Mouse (Mus musculus): Measurements from ENCODE around the gene Id3. TPM values are rescaled to one million over a fixed set of nuclear protein-coding genes. Genes with fewer than 3 reads are reported as not detected.
A peak's percentile ranks its signal among the peaks of the same experiment; 100 is the strongest.

Gene Id3
- polyA plus RNA-seq, 1 experiment from 2014 or later = 404 TPM

GRCm38 (mm10) chr4:136144126-136144926, 1.0 kb downstream of the Id3 start:
- H3K27ac ChIP-seq (replicated peaks; ENCODE audit: low read depth, low read length) = peak overlapping the region; percentile 97
- peaks cover 50% of the 10 kb centered on the region for H3K4me1 ChIP-seq (ENCODE audit: control insufficient read depth, insufficient read depth, low read length)
- H3K9me3 ChIP-seq (ENCODE audit: control insufficient read depth, low read length) = no peaks in the 10 kb centered on the region
- peak overlapping the region; percentile 90 for H3K4me3 ChIP-seq (ENCODE audit: low read depth, low read length)
- DNase-seq (ENCODE audit: low spot score) = peak; percentile 91
- no peaks in the 10 kb centered on the region for H3K27me3 ChIP-seq (replicated peaks; ENCODE audit: control insufficient read depth, insufficient read depth, low read length)
- WGBS = 0% methylated on average over 37 of the region's 50 CpGs
- H3K4me2 ChIP-seq (ENCODE audit: low read depth, low read length) = peak overlapping the region; percentile 63
- no peak; the same call in 1 of the 2 replicates for ATAC-seq (ENCODE audit: low read depth)
- H3K36me3 ChIP-seq (ENCODE audit: control insufficient read depth, insufficient read depth, low read length) = peaks cover 13% of the 10 kb centered on the region; the same call in 1 of the 2 replicates
- H3K9ac ChIP-seq (ENCODE audit: low read depth, low read length) = peak overlapping the region; percentile 94

GRCm38 (mm10) chr4:136144927-136145292, 1.6 kb downstream of the Id3 start:
- Histone ChIP-seq H3K27ac (replicated peaks; ENCODE audit: low read depth, low read length) (peak overlapping the region; percentile 97), H3K9me3 (ENCODE audit: control insufficient read depth, low read length) (no peaks in the 10 kb centered on the region), H3K4me1 (ENCODE audit: control insufficient read depth, insufficient read depth, low read length) (peaks cover 45% of the 10 kb centered on the region), H3K4me2 (ENCODE audit: low read depth, low read length) (peak overlapping the region; percentile 63), H3K9ac (ENCODE audit: low read depth, low read length) (peak overlapping the region; percentile 94), H3K4me3 (ENCODE audit: low read depth, low read length) (peak overlapping the region; percentile 90), H3K36me3 (ENCODE audit: control insufficient read depth, insufficient read depth, low read length) (peaks cover 13% of the 10 kb centered on the region; the same call in 1 of the 2 replicates), H3K27me3 (replicated peaks; ENCODE audit: control insufficient read depth, insufficient read depth, low read length) (no peaks in the 10 kb centered on the region)
- no peak for DNase-seq (ENCODE audit: low spot score)
- under 1% methylated on average over 11 of the region's 11 CpGs for WGBS
- no peak for ATAC-seq (ENCODE audit: low read depth)

DNA sequence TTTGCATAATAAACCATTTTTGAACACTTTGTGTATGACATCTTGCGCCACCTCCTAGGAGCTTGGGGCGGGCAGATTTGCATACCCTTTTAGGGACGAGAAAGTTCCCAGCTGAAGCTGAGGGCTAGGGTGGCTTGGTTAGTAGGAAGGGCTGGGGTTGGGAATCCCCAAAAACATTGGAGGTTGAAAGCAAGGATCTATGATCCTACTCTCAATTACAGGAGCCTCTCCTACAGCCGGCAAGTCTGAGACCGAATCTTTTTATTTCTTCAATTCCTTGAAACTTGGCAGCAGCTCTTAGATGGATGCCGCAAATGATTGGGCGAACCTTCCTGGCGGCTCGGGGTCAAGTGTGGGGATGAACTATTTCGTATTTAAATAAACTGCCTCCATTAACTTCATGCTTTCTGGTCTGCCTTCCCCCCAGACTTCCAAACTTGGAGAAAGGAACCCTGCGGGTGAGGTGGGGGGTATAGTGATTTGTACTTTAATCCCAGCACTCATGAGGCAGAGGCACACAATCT, 2.1 kb downstream of the Id3 start:
- WGBS = 5% methylated on average over 11 of the region's 11 CpGs
- Histone ChIP-seq H3K9ac (ENCODE audit: low read depth, low read length) (peak overlapping the region; percentile 94), H3K36me3 (ENCODE audit: control insufficient read depth, insufficient read depth, low read length) (peaks cover 13% of the 10 kb centered on the region; the same call in 1 of the 2 replicates), H3K4me2 (ENCODE audit: low read depth, low read length) (peak overlapping the region; percentile 63), H3K27me3 (replicated peaks; ENCODE audit: control insufficient read depth, insufficient read depth, low read length) (no peaks in the 10 kb centered on the region), H3K9me3 (ENCODE audit: control insufficient read depth, low read length) (no peaks in the 10 kb centered on the region), H3K27ac (replicated peaks; ENCODE audit: low read depth, low read length) (peak overlapping the region; percentile 97), H3K4me3 (ENCODE audit: low read depth, low read length) (peak overlapping the region; percentile 90), H3K4me1 (ENCODE audit: control insufficient read depth, insufficient read depth, low read length) (peaks cover 49% of the 10 kb centered on the region)
- DNase-seq (ENCODE audit: low spot score) (no peak), ATAC-seq (ENCODE audit: low read depth) (no peak)

GRCm38 (mm10) chr4:136145991-136146711, 2.9 kb downstream of the Id3 start:
- 12% methylated on average over 7 of the region's 7 CpGs for WGBS
- peaks cover 51% of the 10 kb centered on the region for H3K4me1 ChIP-seq (ENCODE audit: control insufficient read depth, insufficient read depth, low read length)
- DNase-seq (ENCODE audit: low spot score) = no peak

GRCm38 (mm10) chr4:136146712-136147154, 3.4 kb downstream of the Id3 start:
- Histone ChIP-seq H3K9ac (ENCODE audit: low read depth, low read length) (peak overlapping the region; percentile 94), H3K9me3 (ENCODE audit: control insufficient read depth, low read length) (no peaks in the 10 kb centered on the region), H3K4me2 (ENCODE audit: low read depth, low read length) (peak overlapping the region; percentile 63), H3K4me1 (ENCODE audit: control insufficient read depth, insufficient read depth, low read length) (peaks cover 47% of the 10 kb centered on the region), H3K4me3 (ENCODE audit: low read depth, low read length) (peak overlapping the region; percentile 90), H3K36me3 (ENCODE audit: control insufficient read depth, insufficient read depth, low read length) (peaks cover 13% of the 10 kb centered on the region; the same call in 1 of the 2 replicates), H3K27ac (replicated peaks; ENCODE audit: low read depth, low read length) (peak overlapping the region; percentile 97), H3K27me3 (replicated peaks; ENCODE audit: control insufficient read depth, insufficient read depth, low read length) (no peaks in the 10 kb centered on the region)
- 10% methylated on average over 6 of the region's 6 CpGs for WGBS
- ATAC-seq (ENCODE audit: low read depth) = no peak
- peak; percentile 42 for DNase-seq (ENCODE audit: low spot score)

More at GRCm38 (mm10) chr4:136145991-136146711, 2.9 kb downstream of the Id3 start:
- Histone ChIP-seq H3K4me2 (ENCODE audit: low read depth, low read length) (peak overlapping the region; percentile 63), H3K27ac (replicated peaks; ENCODE audit: low read depth, low read length) (peak overlapping the region; percentile 97), H3K27me3 (replicated peaks; ENCODE audit: control insufficient read depth, insufficient read depth, low read length) (no peaks in the 10 kb centered on the region), H3K9me3 (ENCODE audit: control insufficient read depth, low read length) (no peaks in the 10 kb centered on the region), H3K36me3 (ENCODE audit: control insufficient read depth, insufficient read depth, low read length) (peaks cover 13% of the 10 kb centered on the region; the same call in 1 of the 2 replicates), H3K9ac (ENCODE audit: low read depth, low read length) (peak overlapping the region; percentile 94), H3K4me3 (ENCODE audit: low read depth, low read length) (peak overlapping the region; percentile 90)
- no peak for ATAC-seq (ENCODE audit: low read depth)

DNA sequence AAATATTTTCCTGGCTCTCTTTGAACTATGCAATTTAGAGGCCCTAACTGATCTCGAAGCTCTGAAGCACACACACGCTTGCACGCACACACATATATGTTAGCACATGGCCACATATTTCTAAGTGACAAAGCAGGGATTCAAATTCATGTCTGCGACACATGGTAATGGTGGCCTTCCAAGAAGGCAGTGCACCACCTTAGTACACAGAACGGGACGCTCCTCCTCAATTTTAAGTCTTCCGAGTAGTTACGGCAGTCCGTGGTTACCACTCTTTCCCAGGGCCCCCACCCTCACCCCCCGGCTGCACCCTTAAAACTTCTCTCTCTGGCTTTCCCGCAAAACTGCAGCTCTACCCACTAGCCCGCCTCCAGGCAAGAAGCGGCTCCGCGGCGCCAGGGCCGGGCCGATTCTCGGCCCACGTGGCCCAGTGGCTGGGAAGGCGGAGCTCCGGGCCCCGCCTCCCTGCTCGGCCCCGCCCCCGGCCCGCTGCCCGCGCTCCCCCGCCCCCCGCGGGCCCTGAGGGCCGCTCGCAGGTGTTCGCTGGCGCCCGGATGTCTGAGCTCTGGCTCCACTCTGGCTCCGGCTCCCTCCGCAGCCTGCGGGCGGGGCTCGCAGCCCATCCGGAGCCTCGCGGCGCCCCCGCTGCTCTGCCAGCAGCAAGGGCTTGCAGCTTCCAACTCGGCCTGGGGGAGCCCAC, 4.3 kb downstream of the Id3 start:
- ATAC-seq (ENCODE audit: low read depth) (peak; percentile 74), DNase-seq (ENCODE audit: low spot score) (peak; percentile 96)
- Histone ChIP-seq H3K27ac (replicated peaks; ENCODE audit: low read depth, low read length) (peak overlapping the region; percentile 97), H3K4me3 (ENCODE audit: low read depth, low read length) (peak overlapping the region; percentile 90), H3K9me3 (ENCODE audit: control insufficient read depth, low read length) (no peaks in the 10 kb centered on the region), H3K4me1 (ENCODE audit: control insufficient read depth, insufficient read depth, low read length) (peaks cover 38% of the 10 kb centered on the region), H3K36me3 (ENCODE audit: control insufficient read depth, insufficient read depth, low read length) (peaks cover 13% of the 10 kb centered on the region; the same call in 1 of the 2 replicates), H3K4me2 (ENCODE audit: low read depth, low read length) (peak overlapping the region; percentile 63), H3K27me3 (replicated peaks; ENCODE audit: control insufficient read depth, insufficient read depth, low read length) (no peaks in the 10 kb centered on the region), H3K9ac (ENCODE audit: low read depth, low read length) (peak overlapping the region; percentile 50)
- WGBS = under 1% methylated on average over 20 of the region's 48 CpGs

GRCm38 (mm10) chr4:136148342-136149044, 5.2 kb downstream of the Id3 start:
- Histone ChIP-seq H3K9me3 (ENCODE audit: control insufficient read depth, low read length) (no peaks in the 10 kb centered on the region), H3K36me3 (ENCODE audit: control insufficient read depth, insufficient read depth, low read length) (peaks cover 13% of the 10 kb centered on the region; the same call in 1 of the 2 replicates), H3K9ac (ENCODE audit: low read depth, low read length) (peak overlapping the region; percentile 50), H3K27me3 (replicated peaks; ENCODE audit: control insufficient read depth, insufficient read depth, low read length) (no peaks in the 10 kb centered on the region), H3K4me2 (ENCODE audit: low read depth, low read length) (peak overlapping the region; percentile 63), H3K4me3 (ENCODE audit: low read depth, low read length) (peak overlapping the region; percentile 90), H3K27ac (replicated peaks; ENCODE audit: low read depth, low read length) (peak overlapping the region; percentile 97), H3K4me1 (ENCODE audit: control insufficient read depth, insufficient read depth, low read length) (peaks cover 35% of the 10 kb centered on the region)
- WGBS = 5% methylated on average over 28 of the region's 31 CpGs
- ATAC-seq (ENCODE audit: low read depth) (no peak), DNase-seq (ENCODE audit: low spot score) (peak; percentile 70)

All from embryonic facial prominence, embryonic 14.5 days (tissue).